Mouse (Mus musculus) CH12F3 (cell line): ENCODE results near the gene Gpr135.
"Not testable (repeated sequence)": the region's sequence is repeated elsewhere in the genome, so short reads cannot be mapped to it uniquely, and the experiment has no call there.

Experiments used
- in situ Hi-C: fragments of 300-500 bp; cut with MboI; formaldehyde crosslinking; loops from 2 replicates; pipeline ENCODE4 v1.14.3; 2020; ENCODE audit warnings: low sequenced_read_pairs

Gene Gpr135

DNA sequence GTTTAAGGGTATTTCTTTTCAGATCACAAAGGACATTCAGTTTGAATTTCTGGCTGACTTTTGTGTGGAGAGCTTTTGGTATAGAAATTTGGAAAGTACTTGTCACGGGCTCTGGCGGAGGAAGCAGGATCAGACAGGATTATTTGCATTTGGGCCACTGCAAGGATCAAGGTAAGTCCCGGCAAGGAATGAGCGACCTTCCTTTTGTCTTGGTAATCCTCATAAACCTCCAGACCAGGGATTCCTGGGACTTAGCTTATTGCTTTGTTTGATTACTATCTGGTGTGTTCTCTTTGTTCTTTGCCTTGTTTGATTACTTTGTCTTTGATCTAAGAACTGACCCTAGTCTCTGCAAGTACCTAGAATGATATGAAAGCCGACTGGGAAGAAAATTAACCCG, 17.1 kb downstream of the Gpr135 start:
- in situ Hi-C loops, result no loop called here

DNA sequence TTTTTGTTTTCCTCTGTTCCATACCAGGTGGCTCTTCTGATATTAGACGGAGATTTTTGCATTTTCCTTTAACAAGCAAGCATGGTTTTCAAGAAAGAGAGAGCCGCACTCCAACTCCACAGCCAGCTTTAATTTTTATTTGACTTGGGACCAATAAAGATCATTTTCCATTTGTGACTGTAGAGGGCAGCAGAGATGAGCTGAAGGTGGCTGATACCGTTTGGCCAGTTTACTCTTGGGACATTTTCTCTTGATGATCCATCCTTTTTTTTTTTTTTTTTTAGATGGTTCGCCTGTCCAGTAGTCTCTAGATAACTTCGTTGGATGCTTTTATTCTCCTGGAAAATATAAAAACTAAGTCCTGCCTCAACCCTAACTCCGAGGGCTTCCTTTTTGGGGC, 17.6 kb downstream of the Gpr135 start:
- in situ Hi-C loops, result no loop called here

DNA sequence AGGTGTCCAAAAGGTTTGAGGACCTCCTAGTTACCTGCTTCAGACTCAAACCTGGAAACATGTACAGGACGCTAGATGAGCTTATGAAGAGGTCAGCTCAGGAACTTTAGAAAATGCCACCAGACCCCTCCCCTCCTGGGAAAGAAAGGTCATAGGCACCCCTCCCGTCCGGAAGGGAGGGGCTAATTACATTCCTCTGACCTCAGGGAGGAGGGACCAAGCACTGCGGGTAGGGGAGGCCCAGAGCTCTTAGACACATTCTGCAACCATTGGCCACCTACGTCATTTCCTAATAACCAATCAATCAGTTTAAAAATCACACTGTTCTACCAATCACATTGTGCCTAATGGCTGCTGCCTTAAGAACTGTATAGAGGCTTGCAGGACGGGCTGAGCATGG, 18.4 kb downstream of the Gpr135 start:
- in situ Hi-C loops, result no loop called here

DNA sequence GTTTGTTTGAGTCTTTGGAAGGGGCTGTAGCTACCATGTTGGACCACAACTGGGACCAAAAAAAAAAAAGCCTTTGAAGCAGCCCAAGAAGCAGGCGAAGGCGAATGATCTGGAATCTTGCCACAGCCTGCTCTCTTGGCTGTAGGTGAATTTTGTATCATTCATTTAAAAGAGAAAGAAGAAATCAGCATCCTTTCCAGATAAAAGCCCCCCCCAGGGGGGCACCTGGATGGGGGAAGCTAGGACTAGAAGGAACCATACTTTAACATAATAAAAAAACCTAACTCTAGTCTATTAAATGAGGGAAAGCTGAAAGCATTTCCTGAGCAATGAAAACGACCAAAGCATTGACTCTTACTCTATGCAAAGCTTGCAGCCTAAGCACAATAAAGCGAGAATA, 20.1 kb downstream of the Gpr135 start:
- in situ Hi-C loops, result no loop called here

DNA sequence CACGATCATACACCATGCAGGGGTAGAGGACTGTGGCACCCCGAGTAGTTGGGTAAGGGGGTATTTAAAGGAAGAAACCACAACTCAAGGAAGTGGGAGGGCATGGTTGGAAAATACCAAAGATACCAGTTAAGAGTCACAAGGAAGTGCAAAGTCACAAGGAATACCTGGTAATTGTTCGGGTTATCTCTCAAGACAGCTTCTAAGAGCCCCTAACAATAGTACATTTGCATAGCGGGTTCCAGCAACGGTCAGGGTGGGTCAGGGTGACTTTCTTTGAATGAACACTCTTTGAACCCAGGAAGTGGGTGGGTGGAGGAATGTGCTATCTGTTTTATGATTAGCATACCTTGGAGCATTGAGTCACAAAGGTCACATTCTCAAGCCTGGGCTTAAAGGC, 20.8 kb downstream of the Gpr135 start:
- in situ Hi-C loops, result not testable (repeated sequence)

DNA sequence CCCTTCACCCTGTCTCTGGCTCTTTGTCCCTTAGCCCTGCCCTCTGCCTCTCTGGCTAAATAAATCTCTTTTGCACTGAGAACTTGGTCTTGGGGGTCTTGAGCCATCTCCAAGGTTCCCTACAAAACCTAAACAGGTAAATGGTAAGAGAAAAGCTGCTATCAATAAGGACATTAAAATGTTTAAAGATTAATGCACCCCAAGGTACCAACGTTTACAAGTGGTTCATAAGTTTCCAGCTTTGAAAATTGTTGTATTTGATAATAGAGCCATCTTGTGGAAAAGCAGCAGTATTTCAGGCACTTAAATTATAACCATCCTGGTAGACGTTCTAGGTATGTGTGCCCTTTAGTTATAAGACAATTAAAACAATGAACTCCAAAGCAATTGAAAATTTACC, 23.4 kb downstream of the Gpr135 start:
- in situ Hi-C loops, result loop anchor here (5.0 kb wide), 1 partner anchor 280 kb away; no protein-coding TSS in a partner anchor

DNA sequence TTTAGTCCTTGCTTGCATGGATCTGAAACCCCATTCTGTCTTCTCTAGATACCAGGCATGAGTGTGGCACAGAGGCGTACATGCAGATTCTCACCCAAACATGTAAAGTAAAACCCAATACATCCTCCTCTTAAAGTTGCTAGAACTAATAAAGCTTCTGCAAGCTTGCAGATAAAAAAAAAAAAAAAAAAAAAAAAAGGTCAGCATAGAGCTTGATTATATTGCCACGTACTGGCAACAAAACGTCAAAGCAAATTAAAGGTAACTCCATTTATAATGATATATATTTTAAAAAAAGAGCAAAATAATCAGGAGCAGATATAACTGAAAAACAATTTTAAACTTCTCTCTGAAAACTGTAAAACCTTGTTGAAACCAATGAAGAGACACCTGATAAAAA, 29.7 kb downstream of the Gpr135 start:
- in situ Hi-C loops, result no loop called here

DNA sequence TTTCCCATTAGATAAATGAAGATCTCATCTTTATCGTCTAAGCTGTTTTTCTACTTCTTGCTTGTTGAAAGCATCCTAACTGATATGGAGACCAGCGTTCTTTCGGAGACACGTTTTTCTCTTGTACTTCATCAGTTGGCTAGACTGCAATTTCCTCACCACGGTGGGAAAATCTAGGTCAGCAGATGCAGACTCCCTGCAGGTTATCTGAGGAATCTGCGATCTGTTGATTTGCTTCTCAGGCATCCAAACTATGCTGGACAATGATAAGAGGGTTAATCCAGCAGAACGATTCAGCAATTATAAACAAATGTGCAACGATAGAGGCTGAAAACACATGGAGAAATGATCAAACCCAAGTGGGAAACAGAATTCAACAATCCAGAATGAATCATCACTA, 31.4 kb downstream of the Gpr135 start:
- in situ Hi-C loops, result no loop called here

DNA sequence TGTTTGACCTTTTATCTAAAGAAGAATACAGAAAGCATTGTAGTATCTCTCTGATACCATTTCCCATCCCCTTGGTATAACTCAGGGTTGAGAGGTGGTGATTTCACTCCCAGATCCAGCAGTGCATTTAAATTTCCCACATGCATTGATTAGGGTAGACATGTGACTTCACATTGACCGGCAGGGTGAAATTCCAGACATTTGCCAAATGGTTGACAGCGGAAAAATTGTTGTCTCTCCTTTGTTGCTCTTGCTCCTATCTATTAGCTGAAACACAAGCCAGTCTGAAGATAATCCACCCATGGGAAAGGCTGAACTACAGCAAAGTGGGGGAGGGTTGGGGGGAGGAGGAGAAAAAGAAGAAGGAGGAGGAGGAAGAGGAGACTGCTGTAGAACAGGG, 32.1 kb downstream of the Gpr135 start:
- in situ Hi-C loops, result no loop called here

DNA sequence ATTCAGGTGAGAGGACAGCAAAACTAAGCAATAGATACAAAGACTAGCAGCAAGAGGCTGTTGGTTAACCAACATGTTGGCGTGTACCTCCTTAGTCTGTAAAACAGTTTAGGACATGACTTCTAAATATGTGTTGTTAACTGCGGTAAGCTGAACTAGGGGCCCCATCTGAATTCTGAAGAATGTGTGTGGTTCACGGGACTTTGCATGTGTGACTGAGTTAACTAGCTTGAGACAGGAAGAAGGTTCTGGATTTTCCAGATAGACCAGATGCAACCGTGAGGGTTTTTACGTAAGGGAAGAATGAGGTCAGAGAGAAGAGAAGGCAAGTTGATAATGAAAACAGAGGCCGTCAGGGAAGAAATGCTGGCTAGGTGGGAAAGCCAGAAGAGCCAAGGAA, 33.9 kb downstream of the Gpr135 start:
- in situ Hi-C loops, result no loop called here

DNA sequence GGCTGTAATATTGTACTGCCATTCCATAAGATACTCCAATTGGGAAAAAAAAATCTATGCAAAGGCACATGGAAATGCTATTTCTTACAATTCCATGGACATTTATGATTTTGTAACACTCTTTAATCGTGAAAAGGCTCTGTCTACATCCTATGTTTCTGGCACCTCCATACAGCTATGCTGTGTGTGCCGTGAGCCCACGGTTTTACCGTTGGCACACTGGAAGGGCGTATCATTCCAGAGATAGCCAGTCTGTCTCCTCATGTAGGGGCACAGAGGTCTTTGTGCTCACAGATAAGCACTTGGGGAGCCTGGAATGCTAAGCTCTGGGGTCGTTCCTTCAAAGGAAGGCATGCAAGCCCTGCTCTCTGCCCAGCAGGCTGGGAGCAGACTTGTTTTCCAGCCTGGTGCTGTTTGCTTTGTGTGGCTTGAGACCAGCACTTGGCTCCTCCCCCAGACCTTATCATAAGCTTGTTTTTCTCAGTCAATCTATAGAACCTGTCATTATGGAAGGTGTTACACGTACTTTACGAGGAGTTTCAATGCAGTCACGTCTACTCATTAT, 34.7 kb downstream of the Gpr135 start:
- in situ Hi-C loops, result no loop called here

DNA sequence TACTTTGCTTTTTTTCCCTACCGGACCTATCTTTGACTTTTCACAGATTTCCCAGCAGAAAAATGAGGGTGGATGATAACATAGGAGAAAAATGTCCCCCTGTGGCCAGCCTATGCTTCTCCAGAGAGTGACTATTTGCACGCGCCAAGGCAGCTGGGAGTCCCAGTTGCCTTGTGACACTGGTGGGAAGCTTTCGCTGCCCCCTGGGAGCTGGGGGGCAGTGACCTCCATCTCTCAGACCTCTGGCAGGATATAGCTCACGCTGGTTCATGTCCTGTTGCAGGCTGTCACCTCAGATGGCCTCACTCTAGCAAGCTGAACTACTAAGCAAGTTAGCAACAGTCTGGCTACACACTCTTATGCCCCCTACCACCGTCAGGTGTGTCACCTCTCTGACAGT, 39.1 kb downstream of the Gpr135 start:
- in situ Hi-C loops, result no loop called here

DNA sequence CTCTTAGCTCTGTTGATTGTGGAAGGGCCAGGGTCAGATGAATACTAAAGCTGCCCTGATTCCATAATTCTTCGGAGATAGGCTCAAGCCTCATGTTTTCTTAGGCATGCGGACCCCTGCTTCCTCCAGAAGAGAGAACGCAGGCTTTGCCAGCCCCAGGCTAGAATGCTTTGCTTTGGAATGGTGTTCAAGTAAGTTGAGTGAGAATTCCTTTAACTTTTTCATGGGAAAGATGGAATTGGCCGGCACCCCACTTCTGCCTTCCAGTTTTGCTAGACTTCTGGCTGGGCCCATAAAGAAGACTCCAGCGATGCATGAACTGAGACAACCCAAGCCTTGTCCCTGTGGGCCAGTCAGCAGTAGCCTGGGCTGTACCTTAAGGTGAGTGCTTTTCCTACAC, 39.8 kb downstream of the Gpr135 start:
- in situ Hi-C loops, result no loop called here

DNA sequence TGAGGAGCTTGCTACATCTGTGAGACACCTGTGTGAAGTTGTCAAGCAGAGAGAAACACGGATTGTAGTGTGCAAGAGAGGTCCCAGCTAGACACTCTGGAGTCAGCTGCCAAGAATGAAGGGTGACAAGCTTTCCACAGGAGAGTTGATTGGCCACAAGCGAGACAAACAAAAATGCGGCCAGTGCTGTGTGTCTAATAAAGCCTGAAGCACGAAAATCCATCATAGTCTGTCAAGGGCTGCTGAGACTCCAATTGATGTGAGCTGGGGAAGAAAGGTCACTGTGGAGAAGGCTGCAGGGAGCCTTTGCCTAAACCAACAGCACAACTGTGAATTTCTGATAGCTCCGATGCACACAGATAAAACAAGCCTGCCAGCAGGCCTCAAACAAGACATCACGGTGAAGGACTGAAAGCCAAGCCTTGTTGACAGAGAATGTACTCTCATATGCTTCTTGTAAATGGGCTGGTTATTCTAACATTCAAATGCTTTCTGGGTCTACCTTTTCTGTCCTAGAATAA, 45.6 kb downstream of the Gpr135 start:
- in situ Hi-C loops, result no loop called here

DNA sequence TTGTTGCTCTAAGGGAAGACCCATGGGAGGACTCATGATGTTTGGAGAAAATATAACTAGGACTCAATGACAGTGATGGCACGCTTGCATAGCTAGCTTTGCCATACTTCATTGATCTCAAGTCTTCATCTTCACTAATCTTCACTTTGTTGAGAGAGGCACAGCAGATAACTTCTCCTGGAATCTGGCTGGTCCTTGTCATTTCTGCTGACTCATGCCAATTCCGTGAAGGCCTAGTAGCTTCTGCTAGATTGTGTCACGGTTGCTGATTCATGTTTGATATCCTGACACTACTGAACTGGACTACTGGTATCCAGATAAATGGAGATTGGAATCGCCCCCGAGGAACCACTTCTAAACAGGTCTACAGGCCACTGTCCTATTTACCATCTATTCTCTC, 47.4 kb downstream of the Gpr135 start:
- in situ Hi-C loops, result no loop called here

DNA sequence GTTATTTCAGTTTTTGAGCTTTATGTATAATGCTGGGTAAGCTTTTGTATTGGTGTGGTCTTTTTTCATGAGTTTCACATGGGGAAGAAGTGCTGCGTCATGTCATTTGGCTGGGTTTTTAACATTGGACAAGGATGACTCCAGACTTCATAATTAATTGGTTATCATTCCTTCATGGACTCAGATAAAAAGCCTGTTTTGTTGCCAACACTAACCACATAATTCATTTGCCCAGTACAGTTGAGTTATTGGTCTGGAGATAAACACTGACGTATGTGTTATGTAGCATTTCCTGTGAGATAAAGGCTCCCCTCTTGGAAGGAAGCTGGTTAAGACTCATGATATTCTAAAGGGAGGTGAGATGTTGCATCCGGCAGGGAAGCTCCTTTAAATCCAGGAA, 48.1 kb downstream of the Gpr135 start:
- in situ Hi-C loops, result no loop called here

DNA sequence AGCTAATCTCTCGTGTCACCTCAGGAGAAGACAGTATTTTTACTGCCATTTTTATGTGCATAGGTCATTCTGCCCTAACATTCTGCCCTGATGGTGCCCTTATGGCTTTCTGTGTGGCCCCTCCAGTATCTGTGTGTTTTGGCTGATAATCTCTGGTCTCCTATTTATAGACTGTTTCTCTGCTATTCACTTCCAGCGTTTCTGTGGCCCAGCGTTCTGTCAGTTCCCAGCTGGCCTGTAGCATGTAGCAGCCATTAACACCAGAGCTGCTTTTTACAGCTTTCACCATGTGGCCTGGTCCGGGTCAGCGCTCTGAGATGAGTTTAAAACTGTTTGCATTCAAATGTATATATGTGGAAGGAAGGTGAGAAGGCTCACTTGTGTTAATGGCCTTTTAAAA, 49.4 kb downstream of the Gpr135 start:
- in situ Hi-C loops, result no loop called here

DNA sequence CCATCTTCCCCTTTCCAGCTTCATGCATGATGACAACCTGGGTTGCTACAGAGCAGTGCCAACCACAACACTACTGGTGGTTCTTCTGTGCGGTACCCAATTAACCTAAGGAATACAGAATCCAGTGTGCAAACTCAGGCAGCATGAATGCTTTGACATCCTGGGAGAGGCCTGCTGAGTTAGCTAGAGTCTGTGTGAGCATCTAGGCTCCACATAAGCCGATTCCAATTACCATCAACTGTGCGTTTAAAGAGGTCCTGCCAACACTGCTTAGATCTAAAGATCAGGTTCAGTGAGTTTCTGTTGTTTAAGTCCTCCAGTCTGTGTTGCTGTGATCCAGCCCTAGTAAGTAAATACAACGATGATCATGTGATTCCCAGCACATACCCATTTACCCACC, 50.6 kb downstream of the Gpr135 start:
- in situ Hi-C loops, result no loop called here
